Mouse (Mus musculus) lung, adult 10 weeks (tissue): Measurements from ENCODE around the gene Gpnmb. TPM values are rescaled to one million over a fixed set of nuclear protein-coding genes. Genes with fewer than 3 reads are reported as not detected.

Source experiments
- polyA plus RNA-seq: library from polyadenylated mRNA; stranded (reverse); fragments of 350-450 nt; fragmentation: Illumina TruSeq; extraction: RNeasy Lipid Tissue Mini Kit (QIAGEN cat#74804); gene quantifications from one replicate; pipeline ENCODE4 v1.2.3, GENCODE M21; 2014; ENCODE audit warnings: low read depth, low replicate concordance; ENCODE audit not compliant: insufficient read depth

Gene Gpnmb
- 4.6 TPM for polyA plus RNA-seq

GRCm38 (mm10) chr6:49036275-49037267 lies at the start of gene Gpnmb:
TSS of gene Gpnmb (plus strand) at chr6:49036546.

DNA sequence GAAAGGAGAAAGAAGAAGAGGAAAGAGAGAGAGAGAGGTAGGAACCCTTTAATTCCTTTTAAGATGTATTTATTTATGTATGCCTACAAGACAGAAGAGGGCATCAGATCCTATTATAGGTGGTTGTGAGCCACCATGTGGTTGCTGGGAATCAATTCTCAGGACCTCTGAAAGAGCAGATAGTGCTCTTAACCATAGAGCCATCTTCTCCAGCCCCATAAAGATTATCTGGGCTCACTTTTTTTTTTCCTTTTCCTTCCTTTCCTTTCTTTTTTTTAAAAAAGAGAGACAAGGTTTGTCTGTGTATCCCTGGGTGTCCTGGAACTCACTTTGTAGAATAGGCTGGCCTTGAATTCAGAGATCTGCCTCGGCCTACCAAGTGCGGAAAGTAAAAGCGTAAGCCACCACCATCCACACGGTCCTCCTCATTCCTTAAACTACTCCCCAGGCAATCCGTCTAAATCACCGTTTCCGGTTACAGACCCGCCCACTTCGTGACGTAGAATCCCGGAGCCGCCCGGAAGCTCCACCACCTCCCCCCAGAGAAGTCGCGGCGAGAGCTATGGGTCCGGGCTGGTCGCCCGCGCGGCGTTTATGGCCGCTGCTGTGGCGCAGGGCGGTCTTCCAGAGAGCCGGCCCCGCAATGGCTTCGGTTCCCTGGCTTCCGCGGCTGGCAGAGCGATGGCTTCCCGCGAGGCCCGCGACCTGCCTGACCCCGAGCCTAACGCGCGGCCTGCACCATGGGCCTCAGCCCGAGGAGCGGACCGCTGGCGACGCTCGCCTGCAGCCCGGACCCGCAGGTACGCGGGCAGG lies 37.2 kb downstream of the Gpnmb start, which contains the start of gene Malsu1:
Gene Malsu1 (plus strand): TSS at position 492 of the 813 bp plus-strand sequence.

Other genes starting within 250 kb of the Gpnmb start
- 432 TPM for gene Tmem176a, start 195.6 kb upstream of the Gpnmb start, polyA plus RNA-seq
- gene Tmem176b, start 195.1 kb upstream of the Gpnmb start, polyA plus RNA-seq: 523 TPM
- gene Aoc1, start 163.7 kb upstream of the Gpnmb start, polyA plus RNA-seq: 3.4 TPM
- not detected for gene 1600015I10Rik, start 106.7 kb upstream of the Gpnmb start, polyA plus RNA-seq
- gene Doxl2, start 61.6 kb upstream of the Gpnmb start, polyA plus RNA-seq: not detected
- gene Svs1, start 49.7 kb upstream of the Gpnmb start, polyA plus RNA-seq: not detected
- 18.8 TPM for gene Malsu1, start 37.2 kb downstream of the Gpnmb start, polyA plus RNA-seq
- gene Igf2bp3, start 178.4 kb downstream of the Gpnmb start, polyA plus RNA-seq: not detected
- 77.4 TPM for gene Tra2a, start 227.5 kb downstream of the Gpnmb start, polyA plus RNA-seq